Mouse (Mus musculus): Measurements from ENCODE around the gene Cpa5. TPM values are rescaled to one million over a fixed set of nuclear protein-coding genes. Genes with fewer than 3 reads are reported as not detected.
A peak's percentile ranks its signal among the peaks of the same experiment; 100 is the strongest.

Cpa5 gene
- polyA plus RNA-seq, 1 experiment from 2014 or later = 0.19 TPM

- 28% methylated on average over 4 of the region's 4 CpGs for WGBS
- H3K4me2 ChIP-seq (ENCODE audit: low read length) = no peak overlapping the region
- H3K4me3 ChIP-seq (ENCODE audit: low read depth, low read length) = no peak overlapping the region
- no peak overlapping the region for H3K9ac ChIP-seq (ENCODE audit: low read length)
- H3K36me3 ChIP-seq (ENCODE audit: control insufficient read depth, insufficient read depth, low read length) = no peaks in the 10 kb centered on the region
- ATAC-seq (replicated peaks; ENCODE audit: low FRiP score, low TSS enrichment, low read depth) = no peak; the same call in 1 of the 2 replicates
- no peaks in the 10 kb centered on the region for H3K27me3 ChIP-seq (replicated peaks; ENCODE audit: control insufficient read depth, insufficient read depth, low read length)
- no peaks in the 10 kb centered on the region for H3K9me3 ChIP-seq (ENCODE audit: control insufficient read depth, low read length)
- peak overlapping the region; percentile 57 for H3K27ac ChIP-seq (ENCODE audit: low read depth)
- no peak for DNase-seq (ENCODE audit: low spot score)
- peaks cover 26% of the 10 kb centered on the region for H3K4me1 ChIP-seq (replicated peaks; ENCODE audit: control insufficient read depth, insufficient read depth, low read length)
These were observed 11.2 kb downstream of the Cpa5 start for GRCm38 (mm10) chr6:30621986-30622389.

GRCm38 (mm10) chr6:30624763-30625162 is 14.0 kb downstream of the Cpa5 start:
- H3K27me3 ChIP-seq (replicated peaks; ENCODE audit: control insufficient read depth, insufficient read depth, low read length) = no peaks in the 10 kb centered on the region
- no peaks in the 10 kb centered on the region for H3K36me3 ChIP-seq (ENCODE audit: control insufficient read depth, insufficient read depth, low read length)
- ATAC-seq (replicated peaks; ENCODE audit: low FRiP score, low TSS enrichment, low read depth) (no peak), DNase-seq (ENCODE audit: low spot score) (no peak)
- H3K4me2 ChIP-seq (ENCODE audit: low read length) = no peak overlapping the region
- 91% methylated on average over 9 of the region's 9 CpGs for WGBS
- H3K27ac ChIP-seq (ENCODE audit: low read depth) = no peak overlapping the region
- no peak overlapping the region for H3K9ac ChIP-seq (ENCODE audit: low read length)
- H3K4me3 ChIP-seq (ENCODE audit: low read depth, low read length) = no peak overlapping the region
- no peaks in the 10 kb centered on the region for H3K9me3 ChIP-seq (ENCODE audit: control insufficient read depth, low read length)
- peaks cover 18% of the 10 kb centered on the region for H3K4me1 ChIP-seq (replicated peaks; ENCODE audit: control insufficient read depth, insufficient read depth, low read length)

- Histone ChIP-seq H3K27me3 (replicated peaks; ENCODE audit: control insufficient read depth, insufficient read depth, low read length) (no peaks in the 10 kb centered on the region), H3K9me3 (ENCODE audit: control insufficient read depth, low read length) (no peaks in the 10 kb centered on the region), H3K4me2 (ENCODE audit: low read length) (no peak overlapping the region), H3K9ac (ENCODE audit: low read length) (no peak overlapping the region), H3K27ac (ENCODE audit: low read depth) (peak overlapping the region; percentile 55), H3K4me3 (ENCODE audit: low read depth, low read length) (no peak overlapping the region), H3K4me1 (replicated peaks; ENCODE audit: control insufficient read depth, insufficient read depth, low read length) (peaks cover 12% of the 10 kb centered on the region; the same call in 1 of the 2 replicates), H3K36me3 (ENCODE audit: control insufficient read depth, insufficient read depth, low read length) (no peaks in the 10 kb centered on the region)
- ATAC-seq (replicated peaks; ENCODE audit: low FRiP score, low TSS enrichment, low read depth) (no peak), DNase-seq (ENCODE audit: low spot score) (no peak)
- 27% methylated on average over 6 of the region's 6 CpGs for WGBS
These were observed 17.3 kb downstream of the Cpa5 start for GRCm38 (mm10) chr6:30628152-30628551.

GRCm38 (mm10) chr6:30629989-30630388 is 19.2 kb downstream of the Cpa5 start:
- Histone ChIP-seq H3K4me1 (replicated peaks; ENCODE audit: control insufficient read depth, insufficient read depth, low read length) (peaks cover 12% of the 10 kb centered on the region), H3K27ac (ENCODE audit: low read depth) (no peak overlapping the region), H3K9ac (ENCODE audit: low read length) (no peak overlapping the region), H3K9me3 (ENCODE audit: control insufficient read depth, low read length) (no peaks in the 10 kb centered on the region), H3K36me3 (ENCODE audit: control insufficient read depth, insufficient read depth, low read length) (no peaks in the 10 kb centered on the region), H3K27me3 (replicated peaks; ENCODE audit: control insufficient read depth, insufficient read depth, low read length) (no peaks in the 10 kb centered on the region), H3K4me2 (ENCODE audit: low read length) (no peak overlapping the region), H3K4me3 (ENCODE audit: low read depth, low read length) (no peak overlapping the region)
- WGBS = 91% methylated on average over 1 of the region's 1 CpGs
- DNase-seq (ENCODE audit: low spot score) = no peak
- ATAC-seq (replicated peaks; ENCODE audit: low FRiP score, low TSS enrichment, low read depth) = no peak

- peak overlapping the region; percentile 65 for H3K27ac ChIP-seq (ENCODE audit: low read depth)
- no peak overlapping the region for H3K9ac ChIP-seq (ENCODE audit: low read length)
- no peak overlapping the region for H3K4me3 ChIP-seq (ENCODE audit: low read depth, low read length)
- H3K4me2 ChIP-seq (ENCODE audit: low read length) = no peak overlapping the region
- 35% methylated on average over 8 of the region's 8 CpGs for WGBS
- no peak for DNase-seq (ENCODE audit: low spot score)
- H3K27me3 ChIP-seq (replicated peaks; ENCODE audit: control insufficient read depth, insufficient read depth, low read length) = no peaks in the 10 kb centered on the region
- no peaks in the 10 kb centered on the region for H3K9me3 ChIP-seq (ENCODE audit: control insufficient read depth, low read length)
- no peaks in the 10 kb centered on the region for H3K36me3 ChIP-seq (ENCODE audit: control insufficient read depth, insufficient read depth, low read length)
- ATAC-seq (replicated peaks; ENCODE audit: low FRiP score, low TSS enrichment, low read depth) = no peak
- peaks cover 23% of the 10 kb centered on the region for H3K4me1 ChIP-seq (replicated peaks; ENCODE audit: control insufficient read depth, insufficient read depth, low read length)
These were observed 24.6 kb downstream of the Cpa5 start for GRCm38 (mm10) chr6:30635361-30635862.

- DNase-seq (ENCODE audit: low spot score) = no peak
- H3K4me1 ChIP-seq (replicated peaks; ENCODE audit: control insufficient read depth, insufficient read depth, low read length) = peaks cover 23% of the 10 kb centered on the region
- no peaks in the 10 kb centered on the region for H3K9me3 ChIP-seq (ENCODE audit: control insufficient read depth, low read length)
- 32% methylated on average over 4 of the region's 4 CpGs for whole genome bisulfite sequencing
- H3K36me3 ChIP-seq (ENCODE audit: control insufficient read depth, insufficient read depth, low read length) = no peaks in the 10 kb centered on the region
- H3K27ac ChIP-seq (ENCODE audit: low read depth) = peak overlapping the region; percentile 65
- no peak overlapping the region for H3K9ac ChIP-seq (ENCODE audit: low read length)
- H3K4me3 ChIP-seq (ENCODE audit: low read depth, low read length) = no peak overlapping the region
- no peak for ATAC-seq (replicated peaks; ENCODE audit: low FRiP score, low TSS enrichment, low read depth)
- H3K27me3 ChIP-seq (replicated peaks; ENCODE audit: control insufficient read depth, insufficient read depth, low read length) = no peaks in the 10 kb centered on the region
- no peak overlapping the region for H3K4me2 ChIP-seq (ENCODE audit: low read length)
These were observed 25.5 kb downstream of the Cpa5 start for GRCm38 (mm10) chr6:30636186-30636842.

GRCm38 (mm10) chr6:30638674-30639268 is 28.0 kb downstream of the Cpa5 start, which contains the start of gene Cpa1:
Gene Cpa1 (plus strand): TSS chr6:30639218.
- Histone ChIP-seq H3K27me3 (replicated peaks; ENCODE audit: control insufficient read depth, insufficient read depth, low read length) (no peaks in the 10 kb centered on the region), H3K4me2 (ENCODE audit: low read length) (no peak within 1 kb of the TSS), H3K4me1 (replicated peaks; ENCODE audit: control insufficient read depth, insufficient read depth, low read length) (peaks cover 20% of the 10 kb centered on the region), H3K4me3 (ENCODE audit: low read depth, low read length) (no peak within 1 kb of the TSS), H3K27ac (ENCODE audit: low read depth) (no peak within 1 kb of the TSS), H3K36me3 (ENCODE audit: control insufficient read depth, insufficient read depth, low read length) (no peaks in the 10 kb centered on the region), H3K9me3 (ENCODE audit: control insufficient read depth, low read length) (no peaks in the 10 kb centered on the region), H3K9ac (ENCODE audit: low read length) (no peak within 1 kb of the TSS)
- 69% methylated on average over 5 of the region's 5 CpGs for WGBS
- no peak for ATAC-seq (replicated peaks; ENCODE audit: low FRiP score, low TSS enrichment, low read depth)
- DNase-seq (ENCODE audit: low spot score) = no peak

- DNase-seq (ENCODE audit: low spot score) (no peak), ATAC-seq (replicated peaks; ENCODE audit: low FRiP score, low TSS enrichment, low read depth) (0 out of 2 replicates have a peak, but pooled peaks have one; percentile 36)
- Histone ChIP-seq H3K4me3 (ENCODE audit: low read depth, low read length) (no peak overlapping the region), H3K9me3 (ENCODE audit: control insufficient read depth, low read length) (no peaks in the 10 kb centered on the region), H3K27ac (ENCODE audit: low read depth) (no peak overlapping the region), H3K36me3 (ENCODE audit: control insufficient read depth, insufficient read depth, low read length) (no peaks in the 10 kb centered on the region), H3K4me2 (ENCODE audit: low read length) (no peak overlapping the region), H3K27me3 (replicated peaks; ENCODE audit: control insufficient read depth, insufficient read depth, low read length) (no peaks in the 10 kb centered on the region), H3K9ac (ENCODE audit: low read length) (no peak overlapping the region), H3K4me1 (replicated peaks; ENCODE audit: control insufficient read depth, insufficient read depth, low read length) (peaks cover 6% of the 10 kb centered on the region)
- WGBS = 54% methylated on average over 12 of the region's 12 CpGs
These were observed 33.1 kb downstream of the Cpa5 start for GRCm38 (mm10) chr6:30643694-30644460.
